Mouse (Mus musculus): ENCODE results near the gene Brsk1. TPM values are rescaled to one million over a fixed set of nuclear protein-coding genes. Genes with fewer than 3 reads are reported as not detected.

Brsk1 gene
- polyA plus RNA-seq, 1 experiment from 2014 or later = 2.2 TPM

GRCm38 (mm10) chr7:4655916-4656315, 34.5 kb upstream of the Brsk1 start:
- Histone ChIP-seq H3K27me3 (no peaks in the 10 kb centered on the region), H3K4me2 (replicated peaks) (no peak overlapping the region), H3K4me1 (peaks cover 51% of the 10 kb centered on the region), H3K9me3 (no peaks in the 10 kb centered on the region), H3K27ac (no peak overlapping the region), H3K9ac (no peak overlapping the region), H3K36me3 (peaks cover 25% of the 10 kb centered on the region), H3K4me3 (no peak overlapping the region)
- no peak for ATAC-seq (ENCODE audit: low FRiP score, low read depth)
- 86% methylated on average over 1 of the region's 1 CpGs for WGBS

DNA sequence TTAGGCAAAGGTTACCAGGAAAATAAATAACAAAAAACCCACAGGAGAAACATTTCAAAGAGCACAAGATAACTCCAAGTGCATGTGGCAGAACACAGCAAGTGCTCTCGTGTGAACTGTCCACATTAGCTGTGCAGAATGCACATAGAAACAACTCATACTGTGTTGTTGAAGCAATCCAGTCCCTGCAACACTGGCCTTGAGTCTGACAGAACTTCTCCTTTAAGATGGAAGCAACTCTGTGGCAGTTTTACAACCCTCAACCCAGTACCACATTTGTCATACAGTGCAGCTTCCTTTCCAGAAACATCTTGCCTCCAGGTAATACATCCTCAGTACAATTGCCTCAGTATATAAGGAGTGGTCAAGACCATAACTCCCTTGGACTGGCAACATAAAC, 33.6 kb upstream of the Brsk1 start:
- Histone ChIP-seq H3K36me3 (peaks cover 19% of the 10 kb centered on the region), H3K4me3 (peak overlapping the region; percentile 87), H3K27me3 (no peaks in the 10 kb centered on the region), H3K4me2 (replicated peaks) (peak overlapping the region; percentile 98), H3K9me3 (no peaks in the 10 kb centered on the region), H3K9ac (peak overlapping the region; percentile 97), H3K27ac (no peak overlapping the region), H3K4me1 (peaks cover 51% of the 10 kb centered on the region)
- ATAC-seq (ENCODE audit: low FRiP score, low read depth) = no peak
- 67% methylated on average over 1 of the region's 1 CpGs for WGBS

GRCm38 (mm10) chr7:4657521-4658127, 32.8 kb upstream of the Brsk1 start:
- peak overlapping the region; percentile 87 for H3K4me3 ChIP-seq
- H3K9me3 ChIP-seq = no peaks in the 10 kb centered on the region
- no peak overlapping the region; the same call in 1 of the 2 replicates for H3K27ac ChIP-seq
- peak overlapping the region; percentile 97 for H3K9ac ChIP-seq
- H3K4me2 ChIP-seq (replicated peaks) = peak overlapping the region; percentile 98
- peaks cover 51% of the 10 kb centered on the region for H3K4me1 ChIP-seq
- ATAC-seq (ENCODE audit: low FRiP score, low read depth) = no peak
- H3K27me3 ChIP-seq = no peaks in the 10 kb centered on the region
- H3K36me3 ChIP-seq = peaks cover 21% of the 10 kb centered on the region
- WGBS = 52% methylated on average over 9 of the region's 9 CpGs

DNA sequence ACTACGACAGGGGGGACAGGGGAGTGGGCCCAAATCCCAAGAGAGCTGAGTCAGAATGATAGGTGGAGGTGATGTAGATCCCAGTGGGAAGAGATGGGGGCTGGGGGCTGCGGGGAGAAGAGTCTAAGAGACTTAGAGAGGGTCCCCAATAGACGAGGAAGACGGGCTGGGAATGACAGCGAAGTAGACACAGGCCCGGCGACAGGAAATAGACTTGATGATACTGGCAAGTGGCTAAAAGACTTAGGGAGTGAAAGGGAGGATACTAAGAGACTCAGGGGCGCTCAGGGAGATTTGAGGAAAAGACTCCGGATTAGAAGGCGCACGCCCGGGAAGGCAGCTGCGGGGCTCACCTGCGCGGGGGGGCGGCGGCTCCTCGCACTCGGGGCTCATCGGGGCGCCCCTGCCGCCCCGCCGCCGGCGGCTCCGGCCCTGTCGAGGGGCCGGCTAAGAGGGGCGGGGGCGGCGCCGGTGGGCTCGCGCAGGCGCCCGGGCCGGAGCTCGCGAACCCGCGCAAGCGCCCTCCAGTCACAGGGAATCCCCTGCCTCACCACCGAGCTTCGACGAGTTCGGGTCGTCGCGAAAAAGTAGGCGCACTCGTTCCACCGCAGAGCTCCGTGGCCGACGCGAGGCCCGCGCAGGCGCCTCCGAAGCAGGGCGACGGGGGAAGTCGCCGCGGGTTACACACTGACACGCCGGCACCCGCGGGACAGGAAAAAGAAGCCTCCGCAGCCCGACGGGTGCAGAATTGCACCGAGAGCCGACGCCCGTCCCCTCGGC, 32.1 kb upstream of the Brsk1 start:
- H3K27me3 ChIP-seq = no peaks in the 10 kb centered on the region
- H3K36me3 ChIP-seq = peaks cover 20% of the 10 kb centered on the region
- WGBS = under 1% methylated on average over 63 of the region's 78 CpGs
- peak overlapping the region; percentile 87 for H3K4me3 ChIP-seq
- peak overlapping the region; percentile 98 for H3K4me2 ChIP-seq (replicated peaks)
- H3K4me1 ChIP-seq = peaks cover 50% of the 10 kb centered on the region
- ATAC-seq (ENCODE audit: low FRiP score, low read depth) = peak; percentile 70
- no peaks in the 10 kb centered on the region for H3K9me3 ChIP-seq
- H3K9ac ChIP-seq = peak overlapping the region; percentile 97
- H3K27ac ChIP-seq = peak overlapping the region; percentile 96

DNA sequence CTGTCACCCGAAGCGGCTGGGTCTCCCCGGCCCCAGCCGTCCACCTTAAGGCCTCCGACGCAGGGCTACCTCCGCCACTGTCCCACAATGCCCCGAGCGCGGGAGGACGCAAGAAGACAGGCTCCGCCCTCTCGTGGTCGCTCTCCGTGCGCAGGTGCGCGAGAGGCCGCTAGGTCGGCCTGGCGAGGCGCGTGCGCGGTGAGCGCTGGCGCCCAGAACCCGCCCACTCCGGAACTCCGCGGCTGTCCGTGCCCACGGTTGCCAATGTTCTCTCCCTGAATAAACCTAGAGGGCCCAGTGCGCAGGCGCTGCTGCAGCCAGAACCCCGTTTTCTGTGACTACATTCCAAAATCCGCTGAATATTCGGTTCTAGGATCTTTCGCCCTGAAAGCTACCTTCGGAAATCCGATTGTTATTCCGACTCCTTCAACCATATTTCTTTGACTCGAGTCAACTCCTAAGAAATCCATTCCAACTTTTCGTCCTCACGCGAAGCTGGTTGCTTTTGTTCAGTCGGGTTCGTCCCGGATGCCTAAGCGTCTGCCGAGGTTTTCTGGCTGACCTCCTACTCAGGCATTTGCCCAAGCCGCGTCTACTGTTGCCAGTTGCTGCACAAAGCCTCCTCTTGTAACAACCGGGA, 31.4 kb upstream of the Brsk1 start, which contains the start of gene Ppp6r1:
Gene Ppp6r1 (minus strand): TSS at position 108 of the 640 bp plus-strand sequence.
- Histone ChIP-seq H3K4me3 (peak within 1 kb of the TSS; percentile 87), H3K27ac (peak within 1 kb of the TSS; percentile 96), H3K27me3 (no peaks in the 10 kb centered on the region), H3K9ac (peak within 1 kb of the TSS; percentile 97), H3K4me2 (replicated peaks) (peak within 1 kb of the TSS; percentile 98), H3K9me3 (no peaks in the 10 kb centered on the region), H3K36me3 (peaks cover 20% of the 10 kb centered on the region), H3K4me1 (peaks cover 45% of the 10 kb centered on the region)
- WGBS = under 1% methylated on average over 54 of the region's 54 CpGs
- peak; percentile 98 for ATAC-seq (ENCODE audit: low FRiP score, low read depth)

- ATAC-seq (ENCODE audit: low FRiP score, low read depth) = no peak
- H3K9me3 ChIP-seq = no peaks in the 10 kb centered on the region
- WGBS = 61% methylated on average over 3 of the region's 3 CpGs
- peaks cover 42% of the 10 kb centered on the region for H3K4me1 ChIP-seq
- H3K4me2 ChIP-seq (replicated peaks) = peak overlapping the region; percentile 98
- H3K27ac ChIP-seq = peak overlapping the region; percentile 96
- peak overlapping the region; percentile 87 for H3K4me3 ChIP-seq
- H3K36me3 ChIP-seq = peaks cover 25% of the 10 kb centered on the region
- no peaks in the 10 kb centered on the region for H3K27me3 ChIP-seq
- H3K9ac ChIP-seq = peak overlapping the region; percentile 97
Observed at GRCm38 (mm10) chr7:4659911-4660443, 30.4 kb upstream of the Brsk1 start.

DNA sequence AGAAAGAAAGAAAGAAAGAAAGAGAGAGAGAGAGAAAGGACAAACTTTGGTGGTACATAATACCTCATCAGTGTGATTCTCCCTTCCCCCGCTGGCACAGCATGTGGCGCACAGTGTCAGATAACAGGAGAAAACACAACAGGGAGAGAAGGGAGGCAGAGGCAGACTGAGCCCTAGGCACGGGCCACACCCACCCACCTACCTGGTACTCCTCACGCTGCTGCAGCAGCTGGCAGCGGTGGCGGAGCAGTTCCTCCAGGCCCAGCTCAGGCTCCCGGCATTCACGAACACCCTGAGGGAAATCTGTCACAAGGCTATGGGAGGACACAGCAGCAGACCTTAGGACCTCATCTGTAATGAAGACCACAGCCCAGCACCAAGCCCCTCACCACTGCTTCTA, 27.2 kb upstream of the Brsk1 start:
- H3K4me3 ChIP-seq = no peak overlapping the region
- peaks cover 12% of the 10 kb centered on the region for H3K4me1 ChIP-seq
- no peak overlapping the region for H3K9ac ChIP-seq
- H3K36me3 ChIP-seq = peaks cover 53% of the 10 kb centered on the region
- no peaks in the 10 kb centered on the region for H3K27me3 ChIP-seq
- 69% methylated on average over 8 of the region's 8 CpGs for WGBS
- no peak overlapping the region for H3K27ac ChIP-seq
- H3K9me3 ChIP-seq = no peaks in the 10 kb centered on the region
- ATAC-seq (ENCODE audit: low FRiP score, low read depth) = no peak
- H3K4me2 ChIP-seq (replicated peaks) = no peak overlapping the region

GRCm38 (mm10) chr7:4663742-4664141, 26.7 kb upstream of the Brsk1 start:
- peaks cover 59% of the 10 kb centered on the region for H3K36me3 ChIP-seq
- no peak overlapping the region for H3K27ac ChIP-seq
- no peak overlapping the region for H3K4me3 ChIP-seq
- no peaks in the 10 kb centered on the region for H3K27me3 ChIP-seq
- H3K4me1 ChIP-seq = peaks cover 12% of the 10 kb centered on the region
- WGBS = 86% methylated on average over 2 of the region's 2 CpGs
- no peak for ATAC-seq (ENCODE audit: low FRiP score, low read depth)
- no peak overlapping the region for H3K4me2 ChIP-seq (replicated peaks)
- H3K9ac ChIP-seq = no peak overlapping the region
- no peaks in the 10 kb centered on the region for H3K9me3 ChIP-seq

DNA sequence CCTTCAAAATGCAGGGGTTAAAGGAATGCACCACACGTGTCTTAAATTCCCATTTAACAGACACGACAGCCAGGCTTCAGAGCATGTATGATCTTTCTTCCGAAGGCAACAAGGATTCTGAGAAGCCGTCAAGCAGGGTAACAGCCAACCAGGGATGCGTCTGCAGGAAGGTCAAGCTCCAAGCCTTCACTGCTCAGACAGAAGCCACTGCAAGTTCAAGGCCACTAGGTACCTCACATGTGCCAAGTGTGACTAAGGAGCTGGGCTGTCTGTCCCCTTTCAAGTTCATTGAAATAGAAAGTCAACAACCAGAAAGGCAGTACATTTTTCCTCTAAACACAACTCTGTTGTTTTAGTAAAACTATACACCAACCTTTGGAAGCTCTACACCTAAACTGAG, 23.5 kb upstream of the Brsk1 start:
- no peaks in the 10 kb centered on the region for H3K4me1 ChIP-seq

GRCm38 (mm10) chr7:4668506-4668905, 21.9 kb upstream of the Brsk1 start:
- H3K4me1 ChIP-seq = no peaks in the 10 kb centered on the region
- no peak for ATAC-seq (ENCODE audit: low FRiP score, low read depth)
- no peaks in the 10 kb centered on the region for H3K9me3 ChIP-seq
- H3K4me2 ChIP-seq (replicated peaks) = no peak overlapping the region
- no peak overlapping the region for H3K4me3 ChIP-seq
- no peak overlapping the region for H3K27ac ChIP-seq
- no peaks in the 10 kb centered on the region for H3K27me3 ChIP-seq
- H3K36me3 ChIP-seq = peaks cover 77% of the 10 kb centered on the region
- H3K9ac ChIP-seq = no peak overlapping the region
- WGBS = 94% methylated on average over 8 of the region's 8 CpGs

More for the DNA sequence above, 23.5 kb upstream of the Brsk1 start:
- 95% methylated on average over 5 of the region's 5 CpGs for WGBS
- H3K9me3 ChIP-seq = no peaks in the 10 kb centered on the region
- H3K27me3 ChIP-seq = no peaks in the 10 kb centered on the region
- no peak overlapping the region for H3K9ac ChIP-seq
- ATAC-seq (ENCODE audit: low FRiP score, low read depth) = no peak
- H3K4me2 ChIP-seq (replicated peaks) = no peak overlapping the region
- H3K4me3 ChIP-seq = no peak overlapping the region
- no peak overlapping the region for H3K27ac ChIP-seq
- peaks cover 78% of the 10 kb centered on the region for H3K36me3 ChIP-seq

DNA sequence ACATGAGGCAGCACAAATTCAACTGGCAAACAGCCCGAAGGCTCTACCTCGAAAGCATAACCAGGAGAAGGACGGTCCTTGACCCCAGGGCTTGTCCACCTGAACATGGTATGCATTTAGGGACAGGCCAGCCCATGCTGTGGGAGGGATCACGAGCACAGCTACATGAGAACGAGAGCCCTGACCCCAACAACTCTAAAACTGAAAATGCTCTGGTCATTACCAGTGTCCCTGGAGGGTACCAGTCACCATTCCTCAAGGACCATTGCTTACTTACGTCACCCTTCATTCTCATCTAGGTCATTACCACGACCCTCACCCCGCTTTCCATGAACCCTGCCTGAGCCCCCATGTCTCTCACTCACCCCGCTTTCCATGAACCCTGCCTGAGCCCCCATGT, 21.2 kb upstream of the Brsk1 start:
- ATAC-seq (ENCODE audit: low FRiP score, low read depth) = no peak
- Histone ChIP-seq H3K27ac (no peak overlapping the region), H3K4me2 (replicated peaks) (no peak overlapping the region), H3K36me3 (peaks cover 80% of the 10 kb centered on the region), H3K9ac (no peak overlapping the region), H3K4me3 (no peak overlapping the region), H3K4me1 (no peaks in the 10 kb centered on the region), H3K9me3 (no peaks in the 10 kb centered on the region), H3K27me3 (no peaks in the 10 kb centered on the region)
- WGBS = 95% methylated on average over 9 of the region's 9 CpGs

- H3K27me3 ChIP-seq = no peaks in the 10 kb centered on the region
- H3K4me1 ChIP-seq = no peaks in the 10 kb centered on the region
- H3K4me3 ChIP-seq = no peak overlapping the region
- H3K9me3 ChIP-seq = no peaks in the 10 kb centered on the region
- ATAC-seq (ENCODE audit: low FRiP score, low read depth) = no peak
- H3K9ac ChIP-seq = no peak overlapping the region
- WGBS = 92% methylated on average over 8 of the region's 8 CpGs
- peaks cover 81% of the 10 kb centered on the region for H3K36me3 ChIP-seq
- no peak overlapping the region for H3K4me2 ChIP-seq (replicated peaks)
- no peak overlapping the region for H3K27ac ChIP-seq
Observed at GRCm38 (mm10) chr7:4670655-4671255, 19.6 kb upstream of the Brsk1 start.

Data from limb, embryonic 13.5 days (tissue).